Mouse (Mus musculus): ENCODE results near the gene Lekr1. TPM values are rescaled to one million over a fixed set of nuclear protein-coding genes. Genes with fewer than 3 reads are reported as not detected.
A peak's percentile ranks its signal among the peaks of the same experiment; 100 is the strongest.

Gene Lekr1
- total and polyA plus RNA-seq, 3 experiments: 2.5 to 4.6 TPM; not detected in 1

DNA sequence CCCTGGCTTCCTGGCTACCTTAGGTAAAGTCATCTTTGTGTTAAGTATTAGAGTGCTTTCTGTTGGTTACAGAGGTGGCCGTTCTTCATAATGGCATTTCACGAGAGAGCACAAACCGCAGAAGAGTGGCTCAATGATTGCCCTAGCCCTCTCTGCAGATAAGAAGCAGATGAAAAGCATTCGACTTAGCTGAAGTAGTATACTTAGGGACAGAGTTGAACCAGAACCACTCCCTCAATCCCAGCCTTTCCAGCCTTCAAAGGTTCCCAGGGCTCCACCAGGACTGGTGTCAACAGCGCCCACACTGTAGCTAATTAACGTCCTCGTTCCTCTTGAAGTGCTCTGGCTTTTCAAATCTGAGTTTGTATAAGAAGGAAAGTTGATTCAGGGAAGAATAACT, 166.4 kb downstream of the Lekr1 start:
- no peak for DNase-seq

DNA sequence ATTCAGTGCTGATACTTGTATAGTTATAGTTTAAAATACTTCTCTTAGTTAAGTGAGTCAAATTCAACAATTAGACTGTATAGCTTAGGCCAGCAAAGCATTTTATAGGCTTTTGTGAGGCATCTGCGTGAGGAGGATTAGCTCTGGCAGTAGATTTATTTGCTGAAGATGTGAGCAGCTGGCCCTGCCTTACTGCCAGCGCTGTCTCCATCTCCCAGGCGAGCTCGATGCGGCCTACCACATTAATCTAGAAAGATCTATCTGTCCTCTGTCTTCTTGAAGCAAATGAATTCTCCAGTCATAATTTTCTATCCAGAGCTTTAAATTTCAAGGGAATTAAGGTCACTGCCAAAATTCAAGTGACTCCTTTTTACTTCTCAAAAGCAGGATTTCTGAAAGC, 170.4 kb downstream of the Lekr1 start:
- DNase-seq: no peak

DNA sequence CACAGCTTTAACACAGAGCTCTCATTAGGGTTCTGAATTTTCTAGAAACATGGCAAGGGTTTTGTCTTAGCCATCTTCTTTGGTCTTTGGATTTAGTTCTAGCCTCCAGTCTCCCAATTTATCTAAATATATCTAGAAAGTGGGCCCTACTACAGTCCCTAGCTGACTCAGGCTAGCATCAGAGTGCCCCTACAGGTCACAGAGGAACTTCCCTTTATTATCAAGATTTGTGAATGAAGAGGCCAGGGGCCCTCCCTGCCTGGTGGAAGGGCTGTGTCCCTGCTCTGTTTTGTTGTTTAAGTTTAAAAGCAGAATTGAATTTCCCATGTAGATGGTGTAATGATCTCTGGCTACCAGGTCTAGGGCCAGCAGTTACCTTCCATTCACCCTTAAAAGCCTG, 173.6 kb downstream of the Lekr1 start:
- DNase-seq: no peak

DNA sequence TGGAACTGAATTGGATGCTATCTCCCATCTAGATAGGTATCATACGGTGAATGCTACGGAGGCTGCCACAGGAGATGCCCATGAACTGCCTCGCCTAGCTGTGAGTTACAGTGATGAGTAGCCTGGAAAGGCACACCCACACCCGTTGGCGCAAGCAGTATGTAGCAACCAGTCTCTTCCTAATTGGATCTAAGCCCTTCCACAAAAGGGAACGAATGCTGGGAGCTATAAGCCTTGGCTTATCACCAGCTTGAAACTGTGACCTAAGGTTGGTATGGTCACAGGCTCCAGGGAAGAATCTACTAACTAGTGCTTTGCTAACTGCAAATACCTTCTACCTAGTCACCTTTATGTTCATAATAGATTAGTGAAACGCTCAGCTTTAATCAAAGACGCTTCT, 175.1 kb downstream of the Lekr1 start:
- DNase-seq: peak; percentile 41

DNA sequence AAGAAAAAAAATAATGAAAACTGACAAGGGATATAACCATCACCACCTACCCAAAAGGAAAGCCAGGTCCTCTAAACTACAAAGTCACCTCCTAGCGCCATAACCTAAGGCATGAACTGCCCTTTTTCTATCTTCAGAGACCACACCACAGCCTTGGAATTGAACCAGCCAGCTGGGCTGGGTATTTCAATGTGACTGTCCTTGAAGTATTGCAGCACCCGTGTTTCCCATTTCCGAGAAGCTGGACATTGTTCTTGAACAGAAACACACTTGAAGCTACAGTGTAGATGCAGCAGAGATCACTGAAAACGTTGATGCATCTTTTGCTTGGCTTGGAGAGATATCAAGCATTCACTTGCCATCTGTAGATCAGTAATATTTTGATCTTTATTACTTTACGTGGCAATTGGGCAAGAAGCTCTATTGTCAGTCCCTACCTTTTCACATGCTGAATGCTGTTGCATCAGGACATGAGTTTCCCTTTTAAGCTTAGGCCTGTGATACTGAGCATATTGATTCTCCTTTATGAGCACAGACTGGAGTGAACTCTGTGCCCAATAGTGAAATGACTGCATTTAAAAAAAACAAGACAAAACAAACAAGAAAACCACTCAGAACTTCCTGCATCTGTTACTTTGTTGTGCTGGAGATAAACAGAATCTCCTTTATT, 176.6 kb downstream of the Lekr1 start:
- DNase-seq: peak; percentile 29

DNA sequence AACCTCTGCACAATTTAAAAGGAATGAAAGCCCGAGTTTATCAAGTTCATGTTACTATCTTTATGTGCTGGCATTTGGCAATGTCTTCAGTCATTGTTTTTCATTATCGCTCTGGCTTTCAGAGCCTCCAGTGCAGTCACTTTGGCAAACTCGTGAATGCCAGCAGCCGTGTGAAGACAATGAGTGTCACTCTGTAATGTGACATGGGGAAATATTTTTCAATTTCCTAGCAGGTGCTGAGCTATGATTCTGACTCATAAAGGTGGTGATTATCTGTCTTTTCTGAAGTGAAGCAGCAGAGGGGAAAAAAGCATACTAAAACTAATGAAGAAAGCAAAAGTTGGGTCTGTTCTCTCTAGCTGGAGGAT, 177.1 kb downstream of the Lekr1 start:
- DNase-seq: no peak

DNA sequence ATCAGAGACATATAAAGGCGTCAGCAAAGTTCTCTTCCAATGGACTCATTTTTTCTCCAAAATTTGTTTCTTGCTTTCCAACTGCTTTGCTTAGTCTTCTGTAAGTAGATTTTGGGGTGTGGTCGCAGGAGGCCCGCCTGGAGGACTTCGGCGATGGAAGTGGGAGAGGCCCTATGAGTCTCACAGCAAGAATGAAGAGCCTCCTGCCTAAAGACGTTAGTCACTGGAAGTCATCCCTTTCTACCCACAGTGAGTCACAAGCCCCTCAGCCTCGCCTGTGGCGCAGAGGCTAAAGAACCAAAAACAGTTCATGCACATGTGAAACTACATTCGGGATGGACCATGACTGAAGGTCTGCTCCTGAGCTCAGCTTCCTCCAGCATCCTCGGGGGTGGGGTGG, 178.3 kb downstream of the Lekr1 start:
- DNase-seq: no peak

DNA sequence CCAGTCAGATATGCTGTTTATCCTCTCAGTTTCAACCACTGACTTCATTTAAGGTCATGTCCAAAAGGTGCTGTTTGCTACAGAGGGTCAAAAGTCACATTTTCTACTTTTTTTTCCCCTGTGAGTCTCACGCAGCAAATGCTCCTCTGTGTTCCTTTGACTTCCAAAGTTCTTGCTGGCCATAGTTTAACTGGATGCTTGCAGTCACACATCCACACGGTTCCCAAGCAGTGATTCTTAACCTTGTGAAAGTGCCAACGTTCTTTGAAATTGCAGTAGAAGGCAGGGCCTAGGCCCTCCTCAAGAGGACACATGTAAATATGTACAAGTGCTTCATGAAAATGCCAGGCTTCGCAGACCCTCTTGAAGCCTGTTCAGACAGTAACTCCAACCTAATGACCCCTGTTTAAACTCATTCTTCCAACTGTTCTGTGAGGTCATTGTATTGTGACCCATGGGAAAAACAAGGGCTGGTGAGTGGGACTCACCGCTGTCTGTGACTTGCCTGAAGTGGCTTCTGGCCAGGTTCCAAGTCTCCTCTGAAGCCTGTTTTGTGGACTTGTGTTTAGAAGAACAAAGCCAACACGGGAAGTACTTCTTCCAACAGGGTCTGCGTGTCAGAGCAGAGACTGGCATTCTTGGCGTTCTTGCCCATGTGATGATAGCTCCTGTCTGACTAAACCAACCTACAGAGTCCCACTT, 179.0 kb downstream of the Lekr1 start:
- DNase-seq: no peak

DNA sequence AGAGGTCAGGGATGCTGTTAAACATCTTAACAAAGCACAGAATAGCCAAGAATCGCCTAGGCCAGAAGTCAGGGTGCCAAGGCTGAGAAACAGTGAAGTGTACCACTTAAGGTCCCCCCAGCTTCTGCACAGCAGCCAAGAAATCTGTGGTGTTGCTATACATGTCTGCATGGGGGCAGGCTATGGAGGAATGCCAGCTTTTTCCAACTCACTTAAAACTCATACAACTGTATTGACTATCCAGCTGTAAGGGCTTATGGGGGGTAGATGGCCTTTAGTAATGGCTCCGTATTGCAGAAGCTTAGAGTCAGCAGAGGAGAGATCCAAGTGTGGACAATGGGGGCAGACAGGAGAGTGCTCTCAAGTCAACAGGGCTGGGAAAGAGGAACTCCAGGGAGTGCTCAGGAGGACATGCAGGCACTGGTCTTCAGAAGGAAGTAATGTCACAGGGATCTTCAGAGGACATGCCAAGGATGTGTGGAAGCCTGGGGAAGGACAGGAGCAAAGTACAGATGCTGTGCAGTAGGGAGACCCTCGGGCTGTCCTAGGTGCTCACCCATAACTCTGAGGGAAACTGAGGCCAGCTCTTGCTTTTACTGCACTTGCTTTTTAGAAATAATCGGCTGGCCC, 181.2 kb downstream of the Lekr1 start:
- no peak for DNase-seq

DNA sequence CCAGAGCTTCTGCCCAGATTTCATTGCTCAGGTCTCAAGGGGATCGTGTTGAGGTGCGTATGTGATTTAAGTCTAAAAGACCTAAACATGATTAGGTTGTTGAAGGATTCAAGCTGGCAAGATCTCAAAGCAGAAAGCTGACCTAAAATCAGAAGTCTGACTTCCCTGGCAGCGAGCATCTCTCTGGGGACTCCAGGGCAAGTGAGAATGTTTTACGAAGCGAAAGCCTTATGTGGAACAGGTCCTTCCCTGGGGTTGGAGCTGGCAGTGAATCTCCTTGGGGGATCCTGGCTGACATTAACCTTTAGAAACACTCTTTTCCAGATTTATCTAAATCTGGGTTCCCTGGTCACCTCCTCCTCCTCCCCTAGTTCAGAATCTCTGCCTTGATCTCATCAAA, 187.7 kb downstream of the Lekr1 start:
- peak; percentile 17 for DNase-seq

DNA sequence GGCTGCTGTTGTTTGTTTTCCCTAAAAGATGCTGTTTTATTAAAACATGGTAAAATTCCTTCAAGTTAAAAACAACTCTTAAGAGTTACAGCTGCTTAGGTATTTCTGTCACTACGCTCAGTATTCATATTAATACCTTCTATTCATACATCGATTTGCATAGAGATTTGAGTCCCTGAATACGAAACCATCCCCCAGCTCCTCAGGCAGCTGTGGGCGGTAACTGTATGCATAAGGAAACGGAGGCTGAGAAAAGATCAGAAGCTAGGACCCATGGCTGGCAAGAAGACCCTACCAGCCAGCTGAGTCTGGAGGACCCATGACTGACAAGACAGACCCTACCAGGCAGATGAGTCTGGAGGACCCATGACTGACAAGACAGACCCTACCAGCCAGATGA, 189.5 kb downstream of the Lekr1 start:
- no peak for DNase-seq

DNA sequence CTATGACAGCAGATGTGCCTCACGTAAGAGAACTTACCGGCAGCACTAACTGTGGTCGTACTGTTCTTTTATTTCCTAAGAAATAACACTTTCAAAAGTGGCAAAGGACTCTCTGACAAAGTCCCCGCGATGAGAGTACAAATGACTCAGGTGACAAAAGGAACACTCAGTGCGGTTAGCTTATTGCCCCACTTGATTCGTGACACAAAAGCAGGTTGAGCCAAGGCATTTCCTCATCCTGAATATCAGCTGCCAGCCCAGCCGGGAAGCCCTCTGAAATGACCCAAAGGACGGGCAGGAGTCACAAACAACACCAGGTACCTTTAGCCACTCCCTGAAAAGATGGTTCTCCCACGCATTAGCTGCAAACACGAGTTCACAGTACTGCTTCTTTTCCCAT, 192.1 kb downstream of the Lekr1 start:
- peak; percentile 29 for DNase-seq

DNA sequence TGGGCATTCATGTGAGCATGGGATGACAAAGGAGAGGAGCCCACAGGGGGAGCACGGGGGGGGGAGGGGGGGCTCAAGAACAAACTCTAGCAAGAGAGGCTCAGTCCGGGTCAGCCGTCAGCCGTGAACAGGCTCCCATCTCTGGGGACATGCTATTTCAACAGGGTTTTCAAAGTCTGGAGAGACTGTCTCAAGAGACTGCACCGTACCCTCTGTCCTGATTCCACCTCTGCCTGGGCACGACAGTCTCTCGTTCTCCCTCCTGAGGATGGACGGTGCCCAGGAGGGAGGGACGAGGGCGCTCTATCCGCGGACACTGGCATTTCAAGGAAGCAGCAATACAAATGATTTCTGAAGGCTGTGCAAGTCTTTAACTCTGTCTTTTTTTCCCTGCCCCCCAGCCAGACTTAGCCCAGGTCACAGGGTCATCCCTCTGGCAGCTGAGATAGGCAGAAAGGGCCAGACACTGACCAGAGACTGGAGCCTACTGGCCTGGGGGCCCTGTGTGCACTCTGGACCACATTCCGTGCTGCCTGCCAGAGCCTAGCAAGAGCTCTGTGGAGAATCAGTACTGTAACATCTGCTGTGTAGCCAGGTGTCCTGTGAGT, 192.8 kb downstream of the Lekr1 start:
- DNase-seq: peak; percentile 43

DNA sequence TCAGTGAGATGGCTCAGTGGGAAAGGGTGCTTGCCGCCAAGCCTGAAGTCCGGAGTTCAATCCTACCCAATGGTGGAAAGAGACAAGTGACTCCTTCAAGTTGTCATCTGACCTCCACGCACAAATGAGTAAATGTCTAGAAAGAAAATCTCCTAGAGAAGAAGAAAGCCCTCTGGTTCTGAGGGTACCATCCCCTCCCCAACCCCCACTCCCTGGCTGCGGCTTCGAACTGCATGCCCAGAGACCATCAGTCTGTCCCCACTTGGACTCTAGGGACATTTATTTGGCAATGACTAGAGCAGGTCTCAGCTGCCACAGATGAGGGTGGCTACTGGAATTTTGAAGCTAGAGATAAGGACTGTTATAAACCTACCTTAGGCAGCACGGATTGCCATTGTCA, 193.7 kb downstream of the Lekr1 start:
- no peak for DNase-seq

DNA sequence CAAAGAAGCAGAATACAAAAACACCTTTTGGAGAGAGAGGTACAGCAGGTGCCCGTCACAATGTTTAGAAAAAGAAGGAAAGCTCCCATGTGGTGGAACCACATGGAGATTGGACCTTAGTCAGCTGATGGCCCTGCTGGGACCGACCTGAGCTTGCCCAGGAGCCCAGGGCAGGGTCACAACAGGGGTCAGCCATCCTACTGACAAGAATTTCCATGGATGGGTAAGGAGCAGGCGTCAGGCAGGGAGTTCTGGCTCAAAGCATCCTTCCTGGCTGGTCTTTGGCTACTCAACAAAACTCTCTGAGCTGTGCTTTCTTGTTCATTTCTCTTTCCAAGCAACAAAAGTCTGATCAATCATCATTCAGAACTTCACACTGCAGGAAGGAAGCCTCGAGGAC, 194.9 kb downstream of the Lekr1 start:
- no peak for DNase-seq

DNA sequence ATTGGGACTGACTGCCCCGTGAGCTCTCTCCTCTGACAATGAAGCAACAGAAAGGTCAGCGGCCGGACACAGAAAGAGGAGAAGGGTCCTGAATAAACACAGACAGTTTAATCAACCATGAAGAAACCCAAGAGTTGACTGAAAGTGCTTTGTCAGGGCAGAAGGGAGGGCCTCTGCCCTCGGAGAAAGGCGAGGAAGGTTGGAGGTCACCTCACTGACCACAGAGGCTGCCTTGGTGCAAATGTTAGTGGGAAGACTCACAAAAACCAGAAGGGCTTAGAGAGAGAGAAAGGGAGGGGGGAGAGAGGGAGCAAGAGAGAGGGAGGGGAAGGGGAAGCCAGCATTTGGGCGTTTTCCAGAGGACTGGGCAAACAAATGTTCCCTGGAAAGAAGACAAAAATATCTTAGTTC, 195.4 kb downstream of the Lekr1 start:
- no peak for DNase-seq

DNA sequence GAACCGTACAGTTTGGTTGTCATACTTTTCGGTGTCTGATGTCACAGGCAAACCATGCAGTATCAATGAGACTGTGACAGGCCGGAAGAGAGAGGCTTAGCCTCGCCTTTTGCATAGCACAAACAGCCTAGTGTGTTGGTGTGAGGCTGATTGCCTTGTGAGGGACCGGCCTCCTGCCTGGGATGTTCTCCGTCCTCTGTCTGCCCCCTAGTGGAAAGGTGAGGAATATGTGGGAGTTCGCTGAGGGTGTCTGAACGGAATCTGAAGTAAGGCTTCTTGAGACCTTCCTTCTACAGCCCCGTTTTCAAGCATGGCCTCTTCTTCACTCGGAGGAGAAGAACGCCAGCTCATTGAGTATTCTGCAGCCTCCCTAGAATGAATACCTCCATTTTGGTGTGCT, 197.3 kb downstream of the Lekr1 start:
- DNase-seq: peak; percentile 84

DNA sequence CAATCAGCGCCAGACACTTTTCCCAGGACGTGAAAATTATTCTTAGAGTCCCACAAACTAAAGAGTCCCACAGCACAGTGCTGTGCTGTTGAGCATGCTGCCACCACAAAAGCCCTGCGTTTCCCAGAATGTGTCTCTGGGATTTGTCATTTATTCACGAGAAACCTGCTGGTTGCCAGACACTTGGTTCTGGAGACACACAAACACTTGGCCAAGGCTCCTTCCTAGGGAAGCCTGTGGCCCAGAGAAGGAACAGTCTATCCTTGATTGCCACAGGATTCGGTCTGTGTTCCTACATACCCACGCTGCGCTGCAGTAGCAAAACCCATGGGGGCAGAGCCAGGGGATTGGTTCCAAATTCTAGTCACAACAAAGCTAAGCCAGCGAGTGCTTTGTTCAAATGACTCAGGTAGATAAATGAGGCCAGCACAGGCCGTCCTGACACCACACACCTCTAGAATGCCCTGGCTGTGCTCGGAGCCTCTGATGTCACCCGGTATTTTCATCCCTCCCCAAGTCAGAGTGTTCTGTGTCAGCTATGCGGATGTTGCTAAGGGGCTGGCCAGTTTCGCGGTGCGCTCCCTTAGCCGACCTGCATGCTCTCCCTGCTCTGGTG, 197.8 kb downstream of the Lekr1 start:
- no peak for DNase-seq

DNA sequence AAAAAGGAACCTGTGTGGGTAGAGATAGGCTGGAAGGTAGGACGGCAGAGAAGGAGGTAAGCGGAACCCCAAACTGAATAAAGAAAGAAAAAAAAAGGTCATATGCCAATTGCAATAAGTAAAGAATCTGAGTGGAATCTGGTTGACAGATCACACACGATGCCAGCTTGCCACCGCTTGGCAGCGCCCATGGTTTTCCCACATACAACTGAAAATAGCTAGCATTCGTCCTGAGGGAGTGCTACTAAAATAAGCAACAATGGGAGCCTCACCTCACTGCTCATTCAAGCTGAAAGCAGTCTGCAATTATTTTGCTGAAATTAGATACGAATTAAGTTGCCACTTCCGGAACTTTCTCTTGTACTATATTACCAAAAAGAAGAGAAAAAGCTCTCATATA, 202.9 kb downstream of the Lekr1 start:
- DNase-seq: no peak

DNA sequence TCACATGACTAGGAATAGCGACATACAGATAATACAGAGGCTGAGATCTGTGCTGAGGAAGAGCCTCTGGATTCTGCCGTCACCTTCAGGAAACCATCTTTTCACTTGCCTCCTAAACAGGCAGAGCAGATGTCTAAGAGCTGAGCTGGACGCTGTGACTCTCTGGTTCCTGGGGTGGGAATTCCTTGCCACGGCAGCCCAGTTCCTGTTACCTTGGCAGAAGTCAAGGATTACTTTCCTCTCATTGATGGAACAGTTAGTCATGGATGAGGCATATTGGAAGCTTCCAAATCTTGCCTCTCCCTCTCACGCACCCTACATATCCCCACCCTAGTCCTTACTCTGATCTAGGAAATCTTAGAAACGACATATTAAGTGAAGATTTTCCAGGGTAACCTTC, 203.7 kb downstream of the Lekr1 start:
- DNase-seq: peak; percentile 54

DNA sequence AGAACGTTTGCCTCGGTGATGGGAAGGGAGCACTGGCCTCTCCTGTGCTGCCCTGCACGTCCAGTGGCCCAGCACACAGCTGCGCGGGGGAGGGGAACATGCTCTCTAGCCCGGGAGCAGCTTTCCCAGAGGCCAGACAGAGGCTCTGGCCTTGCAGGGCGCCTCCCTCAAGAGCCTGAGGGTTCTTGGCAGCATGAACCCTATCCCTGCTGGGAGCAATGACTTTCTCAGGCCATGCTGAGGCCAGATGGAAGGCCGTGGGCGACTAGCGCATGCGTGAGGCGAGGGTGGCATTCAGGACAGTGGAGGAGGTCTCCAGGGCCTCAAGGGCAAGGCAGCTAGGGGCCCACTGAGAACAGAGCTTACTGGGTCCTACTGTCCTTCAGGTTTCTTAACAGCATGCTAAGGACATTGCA, 205.2 kb downstream of the Lekr1 start:
- DNase-seq: peak; percentile 85

DNA sequence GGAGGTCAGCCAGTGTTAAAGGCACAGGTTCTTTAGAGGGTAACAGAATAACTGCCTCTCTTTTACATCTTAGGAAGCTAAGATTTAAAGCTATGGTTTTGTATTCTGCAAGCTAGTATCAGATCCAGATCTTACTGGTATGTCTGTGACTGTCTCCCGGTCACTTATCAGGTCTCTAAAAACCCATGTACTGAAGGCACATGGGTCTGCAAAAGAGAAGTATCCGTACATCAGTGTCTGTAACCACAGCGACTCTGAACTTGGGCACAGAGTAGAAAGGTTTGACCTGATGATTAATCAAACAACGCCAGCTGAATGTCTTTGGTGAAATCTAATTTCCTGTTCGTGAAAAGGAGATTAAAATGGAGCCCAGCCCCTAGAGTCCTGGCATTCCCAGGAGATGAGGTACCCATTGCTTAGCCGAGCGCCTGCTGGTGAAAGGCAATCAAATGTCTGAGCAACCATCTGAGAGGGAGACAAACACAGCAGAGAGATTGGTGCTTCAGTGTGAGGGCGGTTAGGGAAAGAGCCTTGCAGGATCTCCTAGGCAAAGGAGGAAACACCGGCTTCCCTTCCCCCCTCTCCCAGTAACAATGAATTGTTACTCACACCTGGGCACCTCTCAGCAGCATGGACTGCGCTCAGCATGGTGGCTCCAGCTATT, 205.7 kb downstream of the Lekr1 start:
- no peak for DNase-seq

Data from adrenal gland, adult 2 months (tissue).